Mouse (Mus musculus) ES-Bruce4 (cell line): ENCODE data around the gene Hspb11.

Experiments
- CTCF ChIP-seq: IDR thresholded peaks from one replicate; pipeline ENCODE4 v1.8.1; 2011; ENCODE audit warnings: low read depth, low read length
- EP300 ChIP-seq: IDR thresholded peaks from 2 replicates; pipeline ENCODE4 v1.6.1; 2011; ENCODE audit warnings: low read depth, low read length; ENCODE audit not compliant: insufficient read depth
- POLR2A ChIP-seq: IDR thresholded peaks from one replicate; pipeline ENCODE4 v1.8.1; 2011; ENCODE audit warnings: low read length; ENCODE audit not compliant: insufficient read depth

DNA sequence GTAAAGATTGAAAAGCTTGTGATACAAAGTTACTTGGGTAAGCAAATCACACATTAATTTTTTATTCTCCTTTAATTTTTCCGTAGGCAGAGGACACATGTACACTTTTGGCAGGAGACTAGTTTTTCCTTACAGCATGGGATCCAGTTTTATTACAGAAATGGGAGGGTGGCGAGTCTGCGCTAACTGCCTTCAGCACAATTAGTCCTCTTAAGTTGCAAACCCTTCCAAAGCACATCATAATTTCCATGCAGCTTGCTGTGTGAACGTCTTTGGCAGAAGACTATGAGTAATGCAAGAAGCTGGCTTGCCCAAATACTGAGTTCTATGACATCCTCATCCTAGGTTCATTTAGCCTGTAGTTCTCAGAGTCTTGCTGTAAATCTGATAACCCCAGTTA lies 20.3 kb downstream of the Hspb11 start:
- TF ChIP-seq CTCF = no peak
- no peak for TF ChIP-seq EP300
- no peak for TF ChIP-seq POLR2A
